Mouse (Mus musculus) brain, embryonic 14.5 days (tissue): Measurements from ENCODE around the gene Id1.

Experiments used
- CTCF ChIP-seq: fragments of 200-500 bp; IDR thresholded peaks from 2 replicates; pipeline ENCODE4 v1.5.1; 2012; ENCODE audit warnings: inconsistent platforms, mild to moderate bottlenecking, moderate library complexity, borderline replicate concordance; ENCODE audit not compliant: insufficient read depth, insufficient read length; ENCODE audit errors: extremely low read depth
- POLR2A ChIP-seq: fragments of 200-500 bp; IDR thresholded peaks from 2 replicates; pipeline ENCODE4 v1.6.1; 2012; ENCODE audit warnings: mild to moderate bottlenecking, inconsistent platforms, borderline replicate concordance; ENCODE audit not compliant: poor library complexity, insufficient read depth, insufficient read length, severe bottlenecking; ENCODE audit errors: extremely low read depth

GRCm38 (mm10) chr2:152709066-152709465 is 27.0 kb upstream of the Id1 start:
- TF ChIP-seq CTCF (no peak), POLR2A (no peak)
